Mouse (Mus musculus): Measurements from ENCODE around the gene 1700017B05Rik.

DNA sequence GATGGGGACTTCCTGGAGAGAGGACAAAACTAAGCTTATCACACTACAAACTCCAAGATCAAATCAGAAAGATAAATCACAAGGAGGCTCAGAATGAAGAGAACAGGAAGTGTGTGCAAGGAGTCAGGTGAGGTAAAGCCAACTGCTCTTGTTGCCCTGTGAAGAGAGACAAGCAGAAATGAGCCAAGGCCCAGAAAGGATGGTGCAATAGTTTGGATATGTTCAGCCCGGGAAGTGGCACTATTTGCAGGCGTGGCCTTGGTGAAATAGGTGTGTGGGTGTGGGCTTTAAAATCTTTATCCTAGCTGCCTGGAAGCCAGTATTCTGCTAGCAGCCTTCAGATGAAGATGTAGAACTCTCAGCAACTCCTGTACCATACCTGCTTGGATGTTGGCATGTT lies 38.4 kb upstream of the 1700017B05Rik start:
- no peak for TF ChIP-seq CTCF (IDR thresholded peaks at IDR 0.05; ENCODE audit: low read depth)
- TF ChIP-seq EP300 (IDR thresholded peaks at IDR 0.05; ENCODE audit: low read depth): no peak
